Mouse (Mus musculus): ENCODE data around the gene E2f7.

DNA sequence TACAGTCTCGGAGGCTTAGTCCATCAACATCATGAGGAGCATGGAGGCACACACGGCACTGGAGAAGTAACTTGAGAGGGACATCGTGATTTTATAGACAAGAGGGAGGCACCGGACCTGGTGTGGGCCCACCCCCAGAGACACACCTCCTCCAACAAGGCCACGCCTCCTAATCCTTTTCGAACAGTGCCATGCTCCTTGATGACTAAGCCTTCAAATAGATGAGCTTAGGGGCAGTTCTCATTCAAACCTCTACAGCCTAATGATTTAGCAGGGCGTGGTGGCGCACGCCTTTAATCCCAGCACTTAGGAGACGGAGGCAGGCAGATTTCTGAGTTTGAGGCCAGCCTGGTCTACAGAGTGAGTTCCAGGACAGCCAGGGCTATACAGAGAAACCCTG, 10.3 kb downstream of the E2f7 start:
- TF ChIP-seq GATA1 (IDR thresholded peaks at IDR 0.05; ENCODE audit: borderline replicate concordance, low read length) (no peak), FLI1 (IDR thresholded peaks at IDR 0.05; ENCODE audit: low read length) (no peak)

Data from megakaryocyte, embryonic 14.5 days (primary cell).